Mouse (Mus musculus): Measurements from ENCODE around the gene Gm8890. TPM values are rescaled to one million over a fixed set of nuclear protein-coding genes. Genes with fewer than 3 reads are reported as not detected.

Gm8890 gene
- not detected for polyA plus RNA-seq (2014; fragmentation: Illumina TruSeq; extraction: RNeasy Lipid Tissue Mini Kit (QIAGEN cat#74804); ENCODE audit: low read depth, low replicate concordance)

GRCm38 (mm10) chr5:11255733-11256132 lies at the start of gene Gm8890:
TSS of gene Gm8890 (plus strand) at chr5:11256033.

Other genes starting within 250 kb of the Gm8890 start
- gene Gm8879, start 128.4 kb upstream of the Gm8890 start, polyA plus RNA-seq (2014; fragmentation: Illumina TruSeq; extraction: RNeasy Lipid Tissue Mini Kit (QIAGEN cat#74804); ENCODE audit: low read depth, low replicate concordance) = not detected
- gene Gm5861, start 73.0 kb upstream of the Gm8890 start, polyA plus RNA-seq (2014; fragmentation: Illumina TruSeq; extraction: RNeasy Lipid Tissue Mini Kit (QIAGEN cat#74804); ENCODE audit: low read depth, low replicate concordance) = not detected
- gene Speer1, start 85.5 kb downstream of the Gm8890 start, polyA plus RNA-seq (2014; fragmentation: Illumina TruSeq; extraction: RNeasy Lipid Tissue Mini Kit (QIAGEN cat#74804); ENCODE audit: low read depth, low replicate concordance) = not detected
- gene Gm8897, start 160.4 kb downstream of the Gm8890 start, polyA plus RNA-seq (2014; fragmentation: Illumina TruSeq; extraction: RNeasy Lipid Tissue Mini Kit (QIAGEN cat#74804); ENCODE audit: low read depth, low replicate concordance) = not detected
- not detected for gene Gm8906, start 246.7 kb downstream of the Gm8890 start, polyA plus RNA-seq (2014; fragmentation: Illumina TruSeq; extraction: RNeasy Lipid Tissue Mini Kit (QIAGEN cat#74804); ENCODE audit: low read depth, low replicate concordance)

Data from kidney, adult 10 weeks (tissue).